Mouse (Mus musculus) olfactory bulb, adult 2 months (tissue): ENCODE data around the gene Spata2.

Experiments used
- CTCF ChIP-seq: fragments of 200-500 bp; IDR thresholded peaks from 2 replicates; pipeline ENCODE4 v1.5.1; 2012; ENCODE audit warnings: low read depth, mild to moderate bottlenecking, low read length, moderate library complexity; ENCODE audit not compliant: insufficient read depth
- POLR2A ChIP-seq: fragments of 200-500 bp; IDR thresholded peaks from 2 replicates; pipeline ENCODE4 v1.6.1; 2012; ENCODE audit warnings: mild to moderate bottlenecking, low read depth, low read length, moderate library complexity; ENCODE audit not compliant: insufficient read depth

GRCm38 (mm10) chr2:167492713-167493636 lies at the start of gene Spata2:
- TF ChIP-seq POLR2A (peak; percentile 79), CTCF (no peak)
